11 mouse cellular contexts compared by ENCODE assay signal in genomic region chr15:99644776-99645175, GRCm38 (mm10). TPM values are rescaled to one million over a fixed set of nuclear protein-coding genes. Genes with fewer than 3 reads are reported as not detected.
DNase-seq lines count a peak whose midpoint lies in the region; ATAC-seq lines count a peak whose summit lies in the region.
"Had no signal": no experiment of that assay in that cellular context is flagged by ENCODE, and none has a peak within 500 bp of the region (broad histone marks: within the 10 kb centered on the region; RNA-seq: fewer than 3 reads in every experiment).

No protein-coding gene starts in this region.

- no peak overlapping the region for H3K4me3 ChIP-seq in limb, embryonic 15.5 days

- H3K4me1 ChIP-seq in limb, embryonic 15.5 days = peaks cover 42% of the 10 kb centered on the region

- WGBS in limb, embryonic 15.5 days = 52% methylated on average over 7 of the region's 7 CpGs

- ATAC-seq in limb, embryonic 15.5 days (ENCODE audit: insufficient number of reproducible peaks, low FRiP score, low TSS enrichment, low read depth) = no peak

- no peak overlapping the region for H3K4me2 ChIP-seq in limb, embryonic 15.5 days

- no peaks in the 10 kb centered on the region for H3K9me3 ChIP-seq in limb, embryonic 15.5 days

- H3K27me3 ChIP-seq in limb, embryonic 15.5 days = no peaks in the 10 kb centered on the region

- peaks cover 10% of the 10 kb centered on the region for H3K36me3 ChIP-seq in limb, embryonic 15.5 days

- peak; percentile 47 for DNase-seq in gastrocnemius, postnatal 10 days
- DNase-seq in gastrocnemius, adult 8-10 months (ENCODE audit: low spot score in 2 of 2) = no peak
- DNase-seq in 3T3-L1 (ENCODE audit: low read depth, low spot score) = peak; percentile 78
- peak; percentile 74 for DNase-seq in cerebellum, postnatal 14 days
- DNase-seq in adrenal gland, postnatal 36 days = no peak
- no peak for DNase-seq in embryo, embryonic 9.5 days (ENCODE audit: extremely low spot score)
- no peak for DNase-seq in adrenal gland, postnatal 10 days
- DNase-seq: liver had no signal

- H3K27ac ChIP-seq in limb, embryonic 15.5 days = peak overlapping the region; percentile 47; the same call in 1 of the 2 replicates

- no peak overlapping the region for H3K9ac ChIP-seq in limb, embryonic 15.5 days

RNA-seq across cellular contexts. Expression of gene Racgap1, which starts 6.7 kb away (rescaled TPM):
- 10 to 100 TPM; 18.3 to 23.9 TPM for total RNA-seq in gastrocnemius, postnatal 10 days (2021)
- total RNA-seq in gastrocnemius, adult 8-10 months (2022) = 1 to 10 TPM in 2 of 4 experiments, under 1 TPM in 2; 0.31 to 2.4 (median 1.1) TPM
- polyA plus RNA-seq in limb, embryonic 15.5 days (2015; fragmentation: Nextera tagmentation; extraction: Ambion mirVana) = 105 and 106 TPM in 2 replicates
- total RNA-seq in adrenal gland, postnatal 36 days (2021) = 1 to 10 TPM; 7.6 to 7.7 TPM
- 10 to 100 TPM; 32.1 TPM for total RNA-seq in adrenal gland, postnatal 10 days (2021)

RNA-seq across cellular contexts. Expression of gene Asic1, which starts 25.4 kb away (rescaled TPM):
- 1 to 10 TPM; 1.1 to 2.1 TPM for total RNA-seq in gastrocnemius, postnatal 10 days (2021)
- total RNA-seq in gastrocnemius, adult 8-10 months (2022) = not detected
- polyA plus RNA-seq in limb, embryonic 15.5 days (2015; fragmentation: Nextera tagmentation; extraction: Ambion mirVana) = 1.2 and 2.2 TPM in 2 replicates
- total RNA-seq in adrenal gland, postnatal 36 days (2021) = under 1 TPM; 0.53 to 0.56 TPM
- total RNA-seq in adrenal gland, postnatal 10 days (2021) = 1 to 10 TPM in 1 of 2 experiments, under 1 TPM in 1; 0.75 to 1.5 TPM

RNA-seq across cellular contexts. Expression of gene Aqp6, which starts 43.6 kb away (rescaled TPM):
- not detected for total RNA-seq in gastrocnemius, postnatal 10 days (2021)
- total RNA-seq in gastrocnemius, adult 8-10 months (2022) = not detected
- not detected in 2 replicates for polyA plus RNA-seq in limb, embryonic 15.5 days (2015; fragmentation: Nextera tagmentation; extraction: Ambion mirVana)
- not detected for total RNA-seq in adrenal gland, postnatal 36 days (2021)
- not detected for total RNA-seq in adrenal gland, postnatal 10 days (2021)
- polyA plus RNA-seq: embryonic facial prominence, embryonic 11.5 days; intestine, embryonic 14.5 days had no signal

RNA-seq across cellular contexts. Expression of gene Aqp5, which starts 54.2 kb away (rescaled TPM):
- total RNA-seq in gastrocnemius, postnatal 10 days (2021) = under 1 TPM in 1 of 2 experiments, not detected in 1; 0.49 TPM
- total RNA-seq in gastrocnemius, adult 8-10 months (2022) = not detected
- 0.12 TPM in 1 of 2 replicates, not detected in the other for polyA plus RNA-seq in limb, embryonic 15.5 days (2015; fragmentation: Nextera tagmentation; extraction: Ambion mirVana)
- 1 to 10 TPM; 1.5 to 3.1 TPM for total RNA-seq in adrenal gland, postnatal 36 days (2021)
- 1 to 10 TPM in 1 of 2 experiments, under 1 TPM in 1; 0.61 to 1.6 TPM for total RNA-seq in adrenal gland, postnatal 10 days (2021)
- polyA plus RNA-seq: embryonic facial prominence, embryonic 11.5 days had no signal

RNA-seq across cellular contexts. Expression of gene Smarcd1, which starts 57.2 kb away (rescaled TPM):
- total RNA-seq in gastrocnemius, postnatal 10 days (2021) = 10 to 100 TPM; 15.4 to 15.9 TPM
- 1 to 10 TPM; 4.8 to 9.4 (median 7.2) TPM for total RNA-seq in gastrocnemius, adult 8-10 months (2022)
- polyA plus RNA-seq in limb, embryonic 15.5 days (2015; fragmentation: Nextera tagmentation; extraction: Ambion mirVana) = 25.0 and 29.9 TPM in 2 replicates
- total RNA-seq in adrenal gland, postnatal 36 days (2021) = 10 to 100 TPM; 40.8 to 51.2 TPM
- total RNA-seq in adrenal gland, postnatal 10 days (2021) = 10 to 100 TPM; 47.1 to 49.6 TPM

Comparison
In these comparisons a context has a peak if more than half of its experiments do, and no peak if none do; other contexts are left out.
1. DNase-seq: peak in gastrocnemius, postnatal 10 days (single experiment), 3T3-L1 (single experiment) and cerebellum, postnatal 14 days (2 of 2); none in gastrocnemius, adult 8-10 months (0 of 2), adrenal gland, postnatal 36 days (0 of 2), embryo, embryonic 9.5 days (single experiment) and adrenal gland, postnatal 10 days (single experiment).